Mouse (Mus musculus): ENCODE measurements around the gene Tpm1.

DNA sequence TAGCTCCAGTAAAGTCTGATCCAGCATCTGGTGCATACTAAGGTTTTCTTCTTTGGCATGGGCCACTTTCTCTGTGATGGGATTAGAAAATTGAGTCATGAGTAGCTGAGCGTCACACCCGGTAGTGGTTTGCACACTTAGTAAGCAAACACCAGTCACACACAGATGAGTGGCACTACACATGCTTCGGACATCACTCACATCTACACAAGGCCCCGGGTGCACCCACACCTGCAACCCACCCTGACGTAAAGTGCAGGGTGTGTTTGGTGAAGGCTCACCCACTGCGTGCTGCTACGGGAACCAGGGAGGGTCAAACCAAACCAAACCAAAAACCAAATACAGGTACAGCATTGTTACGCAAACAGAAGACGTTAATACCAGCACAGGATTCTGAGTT lies 25.8 kb downstream of the Tpm1 start:
- TF ChIP-seq CTCF (IDR thresholded peaks at IDR 0.05; ENCODE audit: low read depth, low read length) (no peak), POLR2A (IDR thresholded peaks at IDR 0.05; ENCODE audit: extremely low read depth, insufficient read depth, low read length) (no peak)

Measured in liver, adult 2 months (tissue).